Mouse (Mus musculus): ENCODE measurements around the gene Parp11. TPM values are rescaled to one million over a fixed set of nuclear protein-coding genes. Genes with fewer than 3 reads are reported as not detected.

Gene Parp11
- total and polyA plus RNA-seq, 3 experiments: 9.2 to 10.4 (median 9.7) TPM

DNA sequence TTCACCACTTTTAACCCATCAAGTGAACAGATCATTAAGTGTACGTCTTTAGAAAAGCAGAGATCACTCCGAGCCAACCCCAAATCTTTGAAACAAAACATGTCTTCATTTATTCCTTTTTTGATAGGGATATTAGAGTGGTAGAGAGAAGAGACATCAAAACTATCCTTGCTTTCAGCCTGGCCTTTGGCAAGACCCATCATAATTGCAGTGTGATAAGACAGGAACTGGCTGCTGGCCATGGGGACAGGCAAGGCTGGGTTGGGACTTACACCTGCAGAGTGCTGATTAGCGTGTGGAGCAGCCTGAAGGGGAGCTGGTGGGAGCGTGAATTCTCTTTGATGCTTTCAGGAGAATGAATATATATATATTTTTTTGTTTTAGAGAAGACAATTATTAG is 2.2 kb upstream of the Parp11 start:
- TF ChIP-seq ZC3H11A (IDR thresholded peaks at IDR 0.05; ENCODE audit: low read depth, low read length) (no peak), SIN3A (IDR thresholded peaks at IDR 0.05; ENCODE audit: low read length) (no peak), E2F4 (IDR thresholded peaks at IDR 0.05; ENCODE audit: insufficient replicate concordance, low read depth, low read length) (no peak), MAFK (IDR thresholded peaks at IDR 0.05; ENCODE audit: insufficient replicate concordance, low read length) (no peak), MAX (IDR thresholded peaks at IDR 0.05; ENCODE audit: low read length) (no peak), JUN (IDR thresholded peaks at IDR 0.05; ENCODE audit: insufficient read depth, low read depth, low read length) (no peak), SMC3 (IDR thresholded peaks at IDR 0.05; ENCODE audit: low read depth, low read length) (no peak), NELFE (IDR thresholded peaks at IDR 0.05; ENCODE audit: low read depth, low read length) (no peak), USF2 (conservative IDR thresholded peaks at IDR 0.05; ENCODE audit: low read depth, low read length) (no peak), USF1 (IDR thresholded peaks at IDR 0.05; ENCODE audit: low read depth, low read length) (no peak)
- Histone ChIP-seq H3K27ac (ENCODE audit: insufficient read depth, low read depth) (no peak overlapping the region), H3K27me3 (replicated peaks) (no peaks in the 10 kb centered on the region), H3K4me1 (ENCODE audit: control insufficient read depth in 1 of 2, insufficient read depth in 2 of 2) (peaks cover 7 to 25% of the 10 kb centered on the region in 2 experiments), H3K9ac (ENCODE audit: insufficient read depth, low read depth) (no peak overlapping the region), H3K79me2 (replicated peaks; ENCODE audit: control insufficient read depth, extremely low read depth, insufficient read depth, poor library complexity, severe bottlenecking) (no peaks in the 10 kb centered on the region), H3K4me3 (replicated peaks in 1 of 3; ENCODE audit: low read depth in 2 of 3, low read length in 2 of 3, poor library complexity in 1 of 3) (no peak overlapping the region), H3K4me2 (ENCODE audit: insufficient read depth, low read depth, poor library complexity, severe bottlenecking) (no peak overlapping the region), H3K36me3 (replicated peaks in 1 of 2; ENCODE audit: control insufficient read depth in 1 of 2, insufficient read depth in 1 of 2, low read length in 1 of 2) (no peaks in the 10 kb centered on the region), H3K9me3 (replicated peaks; ENCODE audit: low read length) (no peaks in the 10 kb centered on the region)
- DNase-seq (ENCODE audit: extremely low read depth): no peak
- in situ Hi-C loops (cut with MboI; ENCODE audit: low pct_ligation_motif_present, low pct_unique_long_range_greater_than_20kb, low sequenced_read_pairs): no loop called here
- dilution Hi-C loops (cut with MboI; ENCODE audit: extremely low pct_ligation_motif_present, extremely low pct_unique_long_range_greater_than_20kb, low sequenced_read_pairs): no loop called here

DNA sequence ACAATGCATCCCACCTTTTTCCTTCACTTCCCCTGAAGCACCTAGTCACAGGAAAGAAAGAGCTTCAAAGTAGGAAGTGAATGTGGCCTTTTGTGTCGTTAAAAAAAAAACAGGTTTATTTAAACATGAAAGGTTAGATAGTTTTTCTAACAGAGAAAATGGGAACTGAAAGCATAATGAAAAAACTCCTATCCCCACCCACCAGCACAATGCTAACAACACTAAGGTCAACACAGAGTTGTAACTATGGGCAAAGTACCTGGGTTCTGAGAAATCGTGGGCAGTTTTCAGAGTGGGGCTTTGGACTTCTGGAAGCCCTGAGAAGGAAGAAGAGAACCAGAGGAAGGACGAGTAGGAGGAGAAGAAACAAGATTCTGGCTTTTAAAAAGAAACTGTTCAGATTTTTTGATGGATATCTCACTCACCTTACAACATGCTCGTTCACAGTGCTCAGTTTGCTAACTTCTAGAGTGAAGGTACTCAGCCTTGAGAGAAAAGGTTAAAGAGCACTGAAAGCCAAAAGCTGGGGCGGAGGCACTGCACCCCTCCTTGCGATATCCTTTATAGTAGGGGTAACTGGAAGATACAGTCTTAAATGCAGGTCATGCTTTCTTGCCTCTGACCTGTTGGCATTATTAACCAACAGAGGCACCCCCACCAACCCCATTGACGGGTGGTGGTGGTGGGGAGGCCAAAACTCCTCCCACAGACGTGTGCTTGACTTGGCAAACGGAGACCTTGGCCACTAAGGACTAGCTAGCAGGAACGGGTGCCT is 1.2 kb downstream of the Parp11 start:
- H3K27ac ChIP-seq (ENCODE audit: insufficient read depth, low read depth): no peak overlapping the region
- H3K36me3 ChIP-seq (replicated peaks in 1 of 2; ENCODE audit: control insufficient read depth in 1 of 2, insufficient read depth in 1 of 2, low read length in 1 of 2): no peaks in the 10 kb centered on the region
- H3K9me3 ChIP-seq (replicated peaks; ENCODE audit: low read length): no peaks in the 10 kb centered on the region
- peak overlapping the region; percentile 89 for H3K4me2 ChIP-seq (ENCODE audit: insufficient read depth, low read depth, poor library complexity, severe bottlenecking)
- H3K4me3 ChIP-seq (replicated peaks in 1 of 3; ENCODE audit: low read depth in 2 of 3, low read length in 2 of 3, poor library complexity in 1 of 3): no peak overlapping the region
- peak overlapping the region; percentile 47 for H3K9ac ChIP-seq (ENCODE audit: insufficient read depth, low read depth)
- peaks cover 7 to 27% of the 10 kb centered on the region in 2 experiments for H3K4me1 ChIP-seq (ENCODE audit: control insufficient read depth in 1 of 2, insufficient read depth in 2 of 2)
- H3K79me2 ChIP-seq (replicated peaks; ENCODE audit: control insufficient read depth, extremely low read depth, insufficient read depth, poor library complexity, severe bottlenecking): no peaks in the 10 kb centered on the region
- in situ Hi-C loops (cut with MboI; ENCODE audit: low pct_ligation_motif_present, low pct_unique_long_range_greater_than_20kb, low sequenced_read_pairs): no loop called here
- dilution Hi-C loops (cut with MboI; ENCODE audit: extremely low pct_ligation_motif_present, extremely low pct_unique_long_range_greater_than_20kb, low sequenced_read_pairs): no loop called here
- H3K27me3 ChIP-seq (replicated peaks): no peaks in the 10 kb centered on the region
- DNase-seq (ENCODE audit: extremely low read depth): peak; percentile 44
- TF ChIP-seq MYC (IDR thresholded peaks at IDR 0.05; ENCODE audit: low read depth, low read length) (no peak), SMC3 (IDR thresholded peaks at IDR 0.05; ENCODE audit: low read depth, low read length) (no peak), RCOR1 (conservative IDR thresholded peaks at IDR 0.05; ENCODE audit: low read depth, low read length) (no peak), NELFE (IDR thresholded peaks at IDR 0.05; ENCODE audit: low read depth, low read length) (no peak), MAX (IDR thresholded peaks at IDR 0.05; ENCODE audit: low read length) (no peak), CHD2 (IDR thresholded peaks at IDR 0.05; ENCODE audit: low read length) (no peak), CTCF (conservative IDR thresholded peaks at IDR 0.05 in 1 of 2, IDR thresholded peaks at IDR 0.05 in 1 of 2; ENCODE audit: low read depth in 2 of 2, low read length in 2 of 2) (no peak), PAX5 (IDR thresholded peaks at IDR 0.05; ENCODE audit: low read length) (no peak), USF2 (conservative IDR thresholded peaks at IDR 0.05; ENCODE audit: low read depth, low read length) (no peak), MEF2A (IDR thresholded peaks at IDR 0.05; ENCODE audit: borderline replicate concordance, low read depth, low read length) (no peak), CHD1 (IDR thresholded peaks at IDR 0.05; ENCODE audit: low read depth, low read length) (no peak), JUN (IDR thresholded peaks at IDR 0.05; ENCODE audit: insufficient read depth, low read depth, low read length) (no peak), RAD21 (IDR thresholded peaks at IDR 0.05; ENCODE audit: low read depth, low read length) (no peak), TBP (conservative IDR thresholded peaks at IDR 0.05; ENCODE audit: low read depth, low read length) (no peak), POLR2A (IDR thresholded peaks at IDR 0.05; ENCODE audit: low read depth, low read length) (no peak), MXI1 (IDR thresholded peaks at IDR 0.05; ENCODE audit: low read depth, low read length) (no peak), MAZ (IDR thresholded peaks at IDR 0.05; ENCODE audit: low read depth, low read length) (no peak), ZC3H11A (IDR thresholded peaks at IDR 0.05; ENCODE audit: low read depth, low read length) (no peak), TCF12 (IDR thresholded peaks at IDR 0.05; ENCODE audit: low read depth, low read length) (no peak; the same call in 1 of the 2 replicates), GABPA (IDR thresholded peaks at IDR 0.05; ENCODE audit: insufficient replicate concordance, low read depth, low read length) (no peak), EP300 (IDR thresholded peaks at IDR 0.05; ENCODE audit: low read length) (peak; percentile 79), ZNF384 (IDR thresholded peaks at IDR 0.05; ENCODE audit: low read depth, low read length) (peak; percentile 95), JUND (conservative IDR thresholded peaks at IDR 0.05; ENCODE audit: low read depth, low read length) (no peak), ELF1 (IDR thresholded peaks at IDR 0.05; ENCODE audit: low read depth, low read length) (0 out of 2 replicates have a peak, but pooled peaks have one; percentile 47), MAFK (IDR thresholded peaks at IDR 0.05; ENCODE audit: insufficient replicate concordance, low read length) (no peak), USF1 (IDR thresholded peaks at IDR 0.05; ENCODE audit: low read depth, low read length) (no peak), HCFC1 (IDR thresholded peaks at IDR 0.05; ENCODE audit: low read depth, low read length) (no peak), KAT2A (IDR thresholded peaks at IDR 0.05; ENCODE audit: insufficient replicate concordance, low read length) (no peak), SIN3A (IDR thresholded peaks at IDR 0.05; ENCODE audit: low read length) (no peak), IRF4 (IDR thresholded peaks at IDR 0.05; ENCODE audit: low read depth, low read length) (peak; percentile 96)

All from CH12.LX (cell line).